Mouse (Mus musculus) CH12.LX (cell line): Measurements from ENCODE around the gene Zbtb49. TPM values are rescaled to one million over a fixed set of nuclear protein-coding genes. Genes with fewer than 3 reads are reported as not detected.
A peak's percentile ranks its signal among the peaks of the same experiment; 100 is the strongest.

Experiments used
- DNase-seq: peaks from one replicate; pipeline ENCODE4 v3.0.0-alpha.2; 2013; ENCODE audit errors: extremely low read depth
- H3K27ac ChIP-seq: 2 replicates; pipeline ENCODE4 v1.5.1; 2012; ENCODE audit warnings: low read depth, mild to moderate bottlenecking, control low read depth, moderate library complexity; ENCODE audit not compliant: insufficient read depth
- H3K27me3 ChIP-seq: replicated peaks from 2 replicates; pipeline ENCODE3; 2012; ENCODE audit warnings: inconsistent platforms
- H3K36me3 ChIP-seq, 2 experiments: replicated peaks in 1 of 2; 2 replicates each; pipeline versions ENCODE3 to v1.6.1; 2012; ENCODE audit warnings: inconsistent platforms in 1 of 2, low read length in 1 of 2, mild to moderate bottlenecking in 1 of 2, mixed read lengths in 1 of 2, moderate library complexity in 1 of 2; ENCODE audit not compliant: control insufficient read depth in 1 of 2, insufficient read depth in 1 of 2
- H3K4me1 ChIP-seq, 2 experiments: 2 replicates each; pipeline ENCODE4 v1.6.1; 2012; ENCODE audit warnings: inconsistent platforms in 1 of 2, moderate library complexity in 1 of 2; ENCODE audit not compliant: insufficient read depth in 2 of 2, control insufficient read depth in 1 of 2
- H3K4me2 ChIP-seq: 2 replicates; pipeline ENCODE4 v1.6.1; 2012; ENCODE audit warnings: low read depth, mild to moderate bottlenecking, control low read depth; ENCODE audit not compliant: poor library complexity, insufficient read depth, severe bottlenecking
- H3K4me3 ChIP-seq, 3 experiments: fragments of 150-350 bp in 1 of 3; sonication (generic) in 1 of 3; replicated peaks in 1 of 3; 2 replicates each; pipeline versions ENCODE3 to v1.5.1; 2011 to 2012; ENCODE audit warnings: low read depth in 2 of 3, low read length in 2 of 3, mild to moderate bottlenecking in 2 of 3, moderate library complexity in 2 of 3, control low read depth in 1 of 3, improper control_type of control experiment in 1 of 3, inconsistent platforms in 1 of 3, mixed read lengths in 1 of 3; ENCODE audit not compliant: poor library complexity in 1 of 3
- H3K79me2 ChIP-seq: replicated peaks from 2 replicates; pipeline ENCODE4 v1.6.1; 2012; ENCODE audit warnings: mild to moderate bottlenecking, moderate library complexity; ENCODE audit not compliant: control insufficient read depth, poor library complexity, insufficient read depth, severe bottlenecking; ENCODE audit errors: extremely low read depth
- H3K9ac ChIP-seq: 2 replicates; pipeline ENCODE4 v1.6.1; 2012; ENCODE audit warnings: low read depth, mild to moderate bottlenecking, control low read depth, moderate library complexity; ENCODE audit not compliant: insufficient read depth
- H3K9me3 ChIP-seq: replicated peaks from 2 replicates; pipeline ENCODE3; 2012; ENCODE audit warnings: low read length, inconsistent platforms, mixed read lengths
- BHLHE40 ChIP-seq: IDR thresholded peaks from 2 replicates; pipeline ENCODE4 v1.6.1; 2011; ENCODE audit warnings: mild to moderate bottlenecking, low read depth, low read length, improper control_type of control experiment
- CHD1 ChIP-seq: IDR thresholded peaks from 2 replicates; pipeline ENCODE4 v1.6.1; 2012; ENCODE audit warnings: low read depth, low read length, improper control_type of control experiment, inconsistent platforms
- CHD2 ChIP-seq: IDR thresholded peaks from 2 replicates; pipeline ENCODE4 v1.6.1; 2011; ENCODE audit warnings: low read length, improper control_type of control experiment
- CTCF ChIP-seq, 2 experiments: IDR thresholded peaks in 1 of 2; conservative IDR thresholded peaks in 1 of 2; 2 replicates each; pipeline ENCODE4 v1.5.1; 2011 to 2012; ENCODE audit warnings: low read depth in 2 of 2, low read length in 2 of 2, improper control_type of control experiment in 1 of 2, inconsistent platforms in 1 of 2, mild to moderate bottlenecking in 1 of 2, moderate library complexity in 1 of 2
- E2F4 ChIP-seq: IDR thresholded peaks from 2 replicates; pipeline ENCODE4 v1.6.1; 2011; ENCODE audit warnings: low read depth, low read length, improper control_type of control experiment; ENCODE audit not compliant: insufficient replicate concordance
- ELF1 ChIP-seq: IDR thresholded peaks from 2 replicates; pipeline ENCODE4 v1.6.1; 2014; ENCODE audit warnings: low read depth, mild to moderate bottlenecking, inconsistent platforms, low read length, improper control_type of control experiment
- EP300 ChIP-seq: IDR thresholded peaks from 2 replicates; pipeline ENCODE4 v1.6.1; 2011; ENCODE audit warnings: low read length, improper control_type of control experiment
- ETS1 ChIP-seq: conservative IDR thresholded peaks from 2 replicates; pipeline ENCODE4 v1.6.1; 2012; ENCODE audit warnings: low read depth, mild to moderate bottlenecking, inconsistent platforms, low read length, improper control_type of control experiment, moderate library complexity
- GABPA ChIP-seq: IDR thresholded peaks from 2 replicates; pipeline ENCODE4 v1.6.1; 2012; ENCODE audit warnings: low read depth, low read length, improper control_type of control experiment, inconsistent platforms; ENCODE audit not compliant: insufficient replicate concordance
- HCFC1 ChIP-seq: IDR thresholded peaks from 2 replicates; pipeline ENCODE4 v1.6.1; 2012; ENCODE audit warnings: low read depth, mild to moderate bottlenecking, inconsistent platforms, low read length, improper control_type of control experiment
- IRF4 ChIP-seq: IDR thresholded peaks from 2 replicates; pipeline ENCODE4 v1.6.1; 2014; ENCODE audit warnings: low read depth, mild to moderate bottlenecking, inconsistent platforms, low read length, improper control_type of control experiment
- JUN ChIP-seq: IDR thresholded peaks from 2 replicates; pipeline ENCODE4 v1.6.1; 2011; ENCODE audit warnings: low read depth, mild to moderate bottlenecking, low read length, improper control_type of control experiment, moderate library complexity; ENCODE audit not compliant: insufficient read depth
- JUND ChIP-seq: conservative IDR thresholded peaks from 2 replicates; pipeline ENCODE4 v1.6.1; 2011; ENCODE audit warnings: low read depth, low read length, improper control_type of control experiment
- KAT2A ChIP-seq: IDR thresholded peaks from 2 replicates; pipeline ENCODE4 v1.6.1; 2012; ENCODE audit warnings: low read length, improper control_type of control experiment, inconsistent platforms; ENCODE audit not compliant: insufficient replicate concordance
- MAFK ChIP-seq: IDR thresholded peaks from 2 replicates; pipeline ENCODE4 v1.6.1; 2011; ENCODE audit warnings: low read length, improper control_type of control experiment; ENCODE audit not compliant: insufficient replicate concordance
- MAX ChIP-seq: IDR thresholded peaks from 2 replicates; pipeline ENCODE4 v1.6.1; 2011; ENCODE audit warnings: low read length, improper control_type of control experiment
- MAZ ChIP-seq: IDR thresholded peaks from 2 replicates; pipeline ENCODE4 v1.6.1; 2012; ENCODE audit warnings: low read depth, mild to moderate bottlenecking, inconsistent platforms, low read length, improper control_type of control experiment, moderate library complexity
- MEF2A ChIP-seq: IDR thresholded peaks from 2 replicates; pipeline ENCODE4 v1.6.1; 2014; ENCODE audit warnings: low read depth, mild to moderate bottlenecking, inconsistent platforms, low read length, improper control_type of control experiment, borderline replicate concordance
- MXI1 ChIP-seq: IDR thresholded peaks from 2 replicates; pipeline ENCODE4 v1.6.1; 2011; ENCODE audit warnings: mild to moderate bottlenecking, low read depth, low read length, improper control_type of control experiment
- MYC ChIP-seq: IDR thresholded peaks from 2 replicates; pipeline ENCODE4 v1.6.1; 2011; ENCODE audit warnings: low read depth, mild to moderate bottlenecking, improper control_type of control experiment, low read length
- NELFE ChIP-seq: IDR thresholded peaks from 2 replicates; pipeline ENCODE4 v1.6.1; 2011; ENCODE audit warnings: low read depth, low read length, improper control_type of control experiment
- NRF1 ChIP-seq: IDR thresholded peaks from 2 replicates; pipeline ENCODE4 v1.6.1; 2014; ENCODE audit warnings: low read depth, mild to moderate bottlenecking, inconsistent platforms, low read length, improper control_type of control experiment, moderate library complexity
- PAX5 ChIP-seq: IDR thresholded peaks from 2 replicates; pipeline ENCODE4 v1.6.1; 2012; ENCODE audit warnings: low read length, inconsistent platforms, mixed read lengths
- POLR2A ChIP-seq: IDR thresholded peaks from 2 replicates; pipeline ENCODE4 v1.6.1; 2011; ENCODE audit warnings: low read depth, mild to moderate bottlenecking, improper control_type of control experiment, low read length
- POLR2AphosphoS2 ChIP-seq: IDR thresholded peaks from 2 replicates; pipeline ENCODE4 v1.6.1; 2011; ENCODE audit warnings: low read depth, low read length, improper control_type of control experiment
- RAD21 ChIP-seq: IDR thresholded peaks from 2 replicates; pipeline ENCODE4 v1.6.1; 2011; ENCODE audit warnings: low read depth, mild to moderate bottlenecking, low read length, improper control_type of control experiment, moderate library complexity
- RCOR1 ChIP-seq: conservative IDR thresholded peaks from 2 replicates; pipeline ENCODE4 v1.6.1; 2012; ENCODE audit warnings: low read depth, mild to moderate bottlenecking, inconsistent platforms, low read length, improper control_type of control experiment
- SIN3A ChIP-seq: IDR thresholded peaks from 2 replicates; pipeline ENCODE4 v1.6.1; 2012; ENCODE audit warnings: low read length, improper control_type of control experiment, inconsistent platforms
- SMC3 ChIP-seq: IDR thresholded peaks from 2 replicates; pipeline ENCODE4 v1.6.1; 2011; ENCODE audit warnings: low read depth, low read length, improper control_type of control experiment
- TBP ChIP-seq: conservative IDR thresholded peaks from 2 replicates; pipeline ENCODE4 v1.6.1; 2011; ENCODE audit warnings: low read depth, low read length, improper control_type of control experiment
- TCF12 ChIP-seq: IDR thresholded peaks from 2 replicates; pipeline ENCODE4 v1.6.1; 2014; ENCODE audit warnings: low read depth, mild to moderate bottlenecking, inconsistent platforms, low read length, improper control_type of control experiment
- UBTF ChIP-seq: IDR thresholded peaks from 2 replicates; pipeline ENCODE4 v1.6.1; 2012; ENCODE audit warnings: low read depth, mild to moderate bottlenecking, inconsistent platforms, low read length, improper control_type of control experiment, moderate library complexity
- USF1 ChIP-seq: IDR thresholded peaks from 2 replicates; pipeline ENCODE4 v1.6.1; 2014; ENCODE audit warnings: low read depth, mild to moderate bottlenecking, inconsistent platforms, low read length, improper control_type of control experiment
- USF2 ChIP-seq: conservative IDR thresholded peaks from 2 replicates; pipeline ENCODE4 v1.6.1; 2011; ENCODE audit warnings: low read depth, low read length, improper control_type of control experiment
- ZC3H11A ChIP-seq: IDR thresholded peaks from 2 replicates; pipeline ENCODE4 v1.6.1; 2012; ENCODE audit warnings: low read depth, mild to moderate bottlenecking, inconsistent platforms, low read length, improper control_type of control experiment
- ZKSCAN1 ChIP-seq: IDR thresholded peaks from 2 replicates; pipeline ENCODE4 v1.6.1; 2012; ENCODE audit warnings: low read depth, inconsistent platforms, low read length, improper control_type of control experiment, borderline replicate concordance
- ZMIZ1 ChIP-seq: IDR thresholded peaks from 2 replicates; pipeline ENCODE4 v1.6.1; 2012; ENCODE audit warnings: low read depth, mild to moderate bottlenecking, inconsistent platforms, low read length, improper control_type of control experiment
- ZNF384 ChIP-seq: IDR thresholded peaks from 2 replicates; pipeline ENCODE4 v1.6.1; 2012; ENCODE audit warnings: low read depth, low read length, improper control_type of control experiment, inconsistent platforms
- dilution Hi-C: fragments of 300-500 bp; cut with MboI; formaldehyde crosslinking; loops from 2 replicates; pipeline ENCODE4 v1.14.3; 2020; ENCODE audit warnings: low sequenced_read_pairs; ENCODE audit not compliant: extremely low pct_unique_long_range_greater_than_20kb, extremely low pct_ligation_motif_present
- in situ Hi-C: fragments of 300-500 bp; cut with MboI; formaldehyde crosslinking; loops from 3 replicates; pipeline ENCODE4 v1.14.3; 2019; ENCODE audit warnings: low sequenced_read_pairs, low pct_ligation_motif_present, low pct_unique_long_range_greater_than_20kb, mixed read lengths
- polyA plus RNA-seq: library from polyadenylated mRNA; unstranded; fragments of >175 nt; gene quantifications from 2 replicates; pipeline ENCODE4 v1.2.1, GENCODE M21; 2012; ENCODE audit warnings: low read depth; ENCODE audit not compliant: insufficient read length
- total RNA-seq, 2 experiments: library from RNA; depleted of rRNA; stranded (reverse); fragments of 300-350 nt in 1 of 2; fragments of >200 nt in 1 of 2; gene quantifications; 2 replicates each; pipeline ENCODE4 v1.2.3; 2012 to 2014

The Zbtb49 gene
- total and polyA plus RNA-seq, 3 experiments, result 4.7 to 8.2 (median 4.9) TPM

DNA sequence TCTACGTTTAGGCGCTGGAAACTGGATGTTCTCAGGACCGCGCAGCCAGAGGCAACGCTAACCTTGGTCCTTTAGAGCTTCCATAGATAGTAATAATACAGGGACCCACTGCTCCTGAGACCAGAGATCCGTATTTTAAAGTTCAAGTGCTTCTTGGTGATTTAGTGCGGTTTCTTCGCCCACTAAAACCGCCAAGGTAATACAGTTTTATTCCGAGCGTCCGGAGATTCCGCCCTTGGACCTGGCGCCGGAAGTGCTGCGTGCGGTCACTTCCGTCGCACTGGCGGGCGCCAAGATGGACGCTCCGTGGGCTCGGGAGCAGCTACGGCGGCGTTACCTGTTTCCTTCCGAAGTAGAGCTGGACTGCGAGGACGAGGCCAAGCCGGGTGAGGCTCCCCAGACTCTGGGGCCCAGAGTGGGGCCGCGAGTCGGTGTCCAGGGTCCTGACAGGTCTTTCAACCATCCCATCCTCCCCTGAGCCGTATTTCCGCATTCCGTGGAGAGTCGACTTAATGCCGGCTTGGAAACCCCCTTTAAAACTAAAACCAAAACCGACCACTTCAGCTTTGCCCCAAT, 39.9 kb upstream of the Zbtb49 start, which contains the start of gene Tmem128:
Tmem128 (plus strand) TSS at position 79 of the 576 bp plus-strand sequence.
- Histone ChIP-seq H3K9ac (peak within 1 kb of the TSS; percentile 91), H3K4me2 (peak within 1 kb of the TSS; percentile 85), H3K9me3 (peaks cover 6% of the 10 kb centered on the region), H3K36me3 (peaks cover 28 to 35% of the 10 kb centered on the region in 2 experiments), H3K79me2 (peaks cover 18% of the 10 kb centered on the region), H3K27ac (peak within 1 kb of the TSS; percentile 47), H3K4me3 (peak within 1 kb of the TSS; percentile 73 to 99 (median 75)), H3K4me1 (peaks cover 12 to 40% of the 10 kb centered on the region in 2 experiments), H3K27me3 (no peaks in the 10 kb centered on the region)
- TF ChIP-seq MAZ (no peak), ZC3H11A (no peak), SMC3 (no peak), ELF1 (peak; percentile 78; the same call in 1 of the 2 replicates), MYC (no peak), ZKSCAN1 (no peak), NRF1 (no peak), JUND (no peak), UBTF (no peak), CHD2 (no peak), POLR2AphosphoS2 (peak; percentile 33; the same call in 1 of the 2 replicates), MXI1 (0 out of 2 replicates have a peak, but pooled peaks have one; percentile 13), SIN3A (no peak; the same call in 1 of the 2 replicates), BHLHE40 (no peak), CTCF (conservative IDR thresholded peaks at IDR 0.05 in 1 of 2, IDR thresholded peaks at IDR 0.05 in 1 of 2; ENCODE audit: low read depth in 2 of 2, low read length in 2 of 2) (no peak), CHD1 (no peak), E2F4 (no peak), EP300 (no peak), RCOR1 (no peak), USF2 (no peak), JUN (no peak), TCF12 (peak; percentile 75), GABPA (no peak), KAT2A (no peak), TBP (peak; percentile 72; the same call in 1 of the 2 replicates), POLR2A (peak; percentile 94), HCFC1 (peak; percentile 78), IRF4 (no peak; the same call in 1 of the 2 replicates), MEF2A (peak; percentile 18; the same call in 1 of the 2 replicates), USF1 (no peak), PAX5 (no peak), NELFE (peak; percentile 88), ZNF384 (no peak), ETS1 (no peak), ZMIZ1 (peak; percentile 63; the same call in 1 of the 2 replicates), MAX (no peak), MAFK (no peak), RAD21 (no peak)
- in situ Hi-C loops (no loop called here), dilution Hi-C loops (no loop called here)
- peak; percentile 51 for DNase-seq
